Mouse (Mus musculus): ENCODE measurements at regions not wholly inside any gene's neighbourhood (a gene's known extent, or its start where the extent isn't known, plus 50 kb on each side); places are given as distances from the start of the nearest gene placed in this dataset.

- no peak for DNase-seq
These were observed 53.6 kb upstream of the Klf3 start for GRCm38 (mm10) chr5:64749415-64750166.

- no peak for DNase-seq
These were observed 52.8 kb upstream of the Klf3 start for GRCm38 (mm10) chr5:64750406-64750805.

GRCm38 (mm10) chr5:64750976-64751656 lies 52.1 kb upstream of the Klf3 start:
- DNase-seq = no peak

- no peak for DNase-seq
These were observed 49.9 kb upstream of the Klf3 start for GRCm38 (mm10) chr5:64753142-64753750.

Small RNA genes lying in the stretch of these regions (microRNA-seq; reads per million reads assigned to microRNA genes)
- gene Gm25306 = 0 to 0.21 reads per million in 2 experiments

All from layer of hippocampus, postnatal 36 days (tissue).